Mouse (Mus musculus): ENCODE data around the gene Pde3a.

DNA sequence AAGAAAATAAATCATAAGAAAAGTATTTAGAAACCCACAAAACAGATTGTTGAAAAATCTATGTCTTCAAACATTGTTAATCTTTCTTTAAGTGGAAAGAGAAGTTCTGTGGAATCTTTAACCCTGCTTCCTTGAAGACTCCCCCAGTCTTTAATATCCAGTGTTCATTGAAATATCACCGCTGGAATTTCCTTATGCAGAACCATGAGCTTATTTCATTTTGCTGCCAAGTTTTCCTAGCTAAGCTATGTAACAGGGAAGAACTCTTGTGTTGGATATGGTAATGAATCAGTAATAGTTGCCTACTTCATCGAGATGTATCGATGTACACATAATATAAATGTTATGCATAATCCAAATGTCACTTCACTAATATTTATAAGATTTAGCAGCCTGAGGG, 146.9 kb downstream of the Pde3a start:
- no peak for TF ChIP-seq POLR2A (IDR thresholded peaks at IDR 0.05; ENCODE audit: borderline replicate concordance, extremely low read depth, low read depth, low read length)
- TF ChIP-seq CTCF (IDR thresholded peaks at IDR 0.05; ENCODE audit: insufficient read depth, low read length), result no peak
